Mouse (Mus musculus) ES-E14 (cell line): ENCODE data around the gene Zbed3. TPM values are rescaled to one million over a fixed set of nuclear protein-coding genes. Genes with fewer than 3 reads are reported as not detected.

Experiments
- DNase-seq: peaks from one replicate; pipeline ENCODE4 v3.0.0-alpha.2; 2013; ENCODE audit warnings: low read depth, low spot score
- H3K27ac ChIP-seq: 2 replicates; pipeline ENCODE4 v1.5.1; 2012; ENCODE audit warnings: low read depth, mild to moderate bottlenecking, low read length, moderate library complexity, mixed read lengths; ENCODE audit not compliant: poor library complexity, insufficient read depth, severe bottlenecking
- H3K36me3 ChIP-seq: 2 replicates; pipeline ENCODE4 v1.6.1; 2012; ENCODE audit warnings: mild to moderate bottlenecking, low read length, moderate library complexity, mixed read lengths; ENCODE audit not compliant: control insufficient read depth, poor library complexity, insufficient read depth, severe bottlenecking
- H3K4me1 ChIP-seq, 2 experiments: fragments of 150-350 bp in 1 of 2; sonication (generic) in 1 of 2; 2 replicates each; pipeline ENCODE4 v1.6.1; 2012; ENCODE audit warnings: low read length in 2 of 2, mild to moderate bottlenecking in 1 of 2, mixed read lengths in 1 of 2; ENCODE audit not compliant: control insufficient read depth in 2 of 2, insufficient read depth in 2 of 2, poor library complexity in 1 of 2
- H3K4me3 ChIP-seq, 2 experiments: fragments of 150-350 bp in 1 of 2; sonication (generic) in 1 of 2; 2 replicates each; pipeline ENCODE4 v1.5.1; 2012; ENCODE audit warnings: low read length in 2 of 2, low read depth in 1 of 2, mild to moderate bottlenecking in 1 of 2, mixed read lengths in 1 of 2; ENCODE audit not compliant: insufficient read depth in 1 of 2, poor library complexity in 1 of 2, severe bottlenecking in 1 of 2
- H3K9ac ChIP-seq: 2 replicates; pipeline ENCODE4 v1.6.1; 2012; ENCODE audit warnings: low read depth, mild to moderate bottlenecking, low read length, mixed read lengths; ENCODE audit not compliant: poor library complexity, insufficient read depth, severe bottlenecking
- H3K9me3 ChIP-seq: fragments of 150-350 bp; sonication (generic); 2 replicates; pipeline ENCODE4 v1.6.1; 2012; ENCODE audit warnings: low read depth, mild to moderate bottlenecking, low read length; ENCODE audit not compliant: control insufficient read depth, insufficient read depth
- CHD2 ChIP-seq: IDR thresholded peaks from 2 replicates; pipeline ENCODE4 v1.6.1; 2014; ENCODE audit warnings: mild to moderate bottlenecking, low read depth, low read length, inconsistent platforms
- HCFC1 ChIP-seq: IDR thresholded peaks from 2 replicates; pipeline ENCODE4 v1.6.1; 2012; ENCODE audit warnings: low read length, inconsistent platforms, borderline replicate concordance; ENCODE audit not compliant: insufficient read depth
- MAFK ChIP-seq: IDR thresholded peaks from 2 replicates; pipeline ENCODE4 v1.6.1; 2014; ENCODE audit warnings: mild to moderate bottlenecking, low read depth, low read length, inconsistent platforms; ENCODE audit not compliant: insufficient read depth
- ZC3H11A ChIP-seq: IDR thresholded peaks from 2 replicates; pipeline ENCODE4 v1.6.1; 2012; ENCODE audit warnings: low read depth, mild to moderate bottlenecking, inconsistent platforms, low read length, borderline replicate concordance
- ZNF384 ChIP-seq: IDR thresholded peaks from 2 replicates; pipeline ENCODE4 v1.6.1; 2012; ENCODE audit warnings: low read depth, low read length, inconsistent platforms
- in situ Hi-C, 2 experiments: fragments of 600-800 bp; cut with MboI; formaldehyde crosslinking; loops; one replicate each; pipeline ENCODE4 v1.15.1; 2025; ENCODE audit warnings: low sequenced_read_pairs in 2 of 2, inconsistent platforms in 1 of 2; ENCODE audit not compliant: unreplicated experiment in 2 of 2
- total RNA-seq: library from RNA; depleted of rRNA; stranded (reverse); fragments of 300-350 nt; gene quantifications from 2 replicates; pipeline ENCODE4 v1.2.3, GENCODE M21; 2012

Gene Zbed3
- total RNA-seq, 1 experiment: 4.7 TPM

DNA sequence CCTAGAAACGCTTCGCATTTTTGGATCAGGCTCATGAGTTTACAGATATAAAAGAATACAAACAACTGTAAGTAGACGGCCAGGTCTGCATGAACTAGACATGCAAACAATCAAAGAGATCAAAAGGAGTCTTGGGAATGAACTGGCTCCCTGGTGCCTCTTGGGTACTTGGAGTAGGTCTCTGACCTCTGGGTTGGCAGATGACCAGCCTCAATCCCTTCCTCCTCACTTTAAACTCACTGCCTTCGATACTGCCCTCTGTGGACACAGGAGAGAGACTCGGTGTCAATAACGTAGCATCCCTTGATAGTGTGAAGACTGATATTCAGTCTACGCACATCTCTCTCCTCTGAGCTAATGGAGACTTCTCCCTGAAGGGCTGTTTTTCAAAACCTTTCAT is 35.4 kb upstream of the Zbed3 start:
- Histone ChIP-seq H3K36me3 (no peaks in the 10 kb centered on the region), H3K4me1 (peaks cover 0 to 4% of the 10 kb centered on the region in 2 experiments; a peak in 1 of 4 replicates), H3K27ac (no peak overlapping the region), H3K9ac (no peak overlapping the region), H3K4me3 (no peak overlapping the region), H3K9me3 (no peaks in the 10 kb centered on the region)
- TF ChIP-seq HCFC1 (no peak), ZC3H11A (no peak), ZNF384 (no peak), MAFK (no peak), CHD2 (no peak)
- no peak for DNase-seq
- in situ Hi-C loops: no loop called here

DNA sequence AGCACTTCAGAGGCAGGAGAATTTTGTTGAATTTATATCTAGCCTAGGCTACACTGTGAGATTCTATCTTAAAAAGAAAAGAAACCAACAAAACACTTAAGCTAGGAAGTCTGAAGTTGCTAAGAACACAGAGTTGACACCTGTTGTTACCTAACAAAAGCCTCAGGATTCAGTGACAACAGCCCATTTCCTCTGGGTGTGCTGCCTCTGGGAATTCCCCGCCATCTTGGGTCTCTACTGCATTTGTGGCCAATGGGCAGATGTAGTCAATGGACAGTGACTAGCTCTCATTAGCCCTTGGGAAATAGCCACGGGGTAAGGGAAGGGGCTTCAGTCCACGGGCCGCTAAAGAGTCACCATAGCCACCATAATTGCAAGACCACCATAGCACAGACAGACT is 31.4 kb upstream of the Zbed3 start:
- no peak overlapping the region for H3K9ac ChIP-seq
- no peak for TF ChIP-seq HCFC1
- no peak overlapping the region for H3K4me3 ChIP-seq
- DNase-seq: peak; percentile 28
- H3K36me3 ChIP-seq: no peaks in the 10 kb centered on the region
- H3K4me1 ChIP-seq: peaks cover 0 to 4% of the 10 kb centered on the region in 2 experiments; a peak in 1 of 4 replicates
- in situ Hi-C loops: no loop called here
- H3K27ac ChIP-seq: no peak overlapping the region
- H3K9me3 ChIP-seq: no peaks in the 10 kb centered on the region

DNA sequence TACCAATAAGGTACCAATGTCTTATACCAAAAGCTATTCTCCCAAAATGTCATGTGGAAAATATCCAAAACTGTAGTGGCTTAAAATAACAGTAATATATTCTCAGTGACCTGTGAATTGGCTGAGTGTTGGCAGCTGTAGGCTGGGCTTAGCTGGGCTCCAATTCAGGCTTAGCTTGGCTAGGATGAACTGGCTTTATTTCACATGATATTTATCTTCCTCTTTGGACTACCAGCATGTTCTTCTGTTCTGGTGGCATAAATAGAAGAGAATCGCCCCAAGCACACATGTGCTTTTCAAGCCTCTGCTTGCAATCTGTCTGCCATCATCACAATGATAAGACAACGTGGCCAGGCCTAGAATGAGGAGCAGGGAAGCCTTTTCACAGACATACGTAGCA is 23.5 kb upstream of the Zbed3 start:
- Histone ChIP-seq H3K9ac (no peak overlapping the region), H3K4me1 (no peaks in the 10 kb centered on the region), H3K4me3 (no peak overlapping the region), H3K9me3 (no peaks in the 10 kb centered on the region), H3K36me3 (no peaks in the 10 kb centered on the region), H3K27ac (no peak overlapping the region)
- in situ Hi-C loops: loop anchor here in 1 of 2 experiments (5.0 kb wide), 1 partner anchor 1478 kb away; no protein-coding TSS in a partner anchor
- TF ChIP-seq MAFK (no peak), ZC3H11A (no peak), HCFC1 (no peak), CHD2 (no peak), ZNF384 (no peak)
- DNase-seq: no peak

DNA sequence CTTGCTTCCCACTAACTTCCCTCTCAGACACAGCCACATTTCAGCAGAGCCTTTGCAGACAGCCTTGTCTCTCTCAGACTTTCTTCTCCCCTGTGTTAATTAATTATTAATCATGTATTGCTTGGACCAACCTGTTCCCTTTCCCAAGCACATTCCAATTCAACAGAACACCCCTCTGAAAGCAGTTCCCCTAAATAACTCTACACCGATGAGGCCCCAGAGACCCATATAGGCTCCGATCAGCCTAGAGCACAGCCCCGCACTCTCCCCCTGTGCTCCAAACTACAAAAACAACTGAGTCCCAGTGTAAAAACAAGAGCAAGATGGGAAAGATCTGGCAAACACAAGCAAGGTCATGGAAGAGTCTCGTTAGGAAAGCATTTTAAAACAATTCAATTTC is 16.8 kb upstream of the Zbed3 start:
- H3K9ac ChIP-seq: no peak overlapping the region
- no peaks in the 10 kb centered on the region for H3K4me1 ChIP-seq
- DNase-seq: no peak
- H3K36me3 ChIP-seq: no peaks in the 10 kb centered on the region
- H3K4me3 ChIP-seq: no peak overlapping the region
- in situ Hi-C loops: no loop called here
- TF ChIP-seq HCFC1 (no peak), CHD2 (no peak), ZC3H11A (no peak), ZNF384 (no peak), MAFK (no peak)
- no peaks in the 10 kb centered on the region for H3K9me3 ChIP-seq
- no peak overlapping the region for H3K27ac ChIP-seq

DNA sequence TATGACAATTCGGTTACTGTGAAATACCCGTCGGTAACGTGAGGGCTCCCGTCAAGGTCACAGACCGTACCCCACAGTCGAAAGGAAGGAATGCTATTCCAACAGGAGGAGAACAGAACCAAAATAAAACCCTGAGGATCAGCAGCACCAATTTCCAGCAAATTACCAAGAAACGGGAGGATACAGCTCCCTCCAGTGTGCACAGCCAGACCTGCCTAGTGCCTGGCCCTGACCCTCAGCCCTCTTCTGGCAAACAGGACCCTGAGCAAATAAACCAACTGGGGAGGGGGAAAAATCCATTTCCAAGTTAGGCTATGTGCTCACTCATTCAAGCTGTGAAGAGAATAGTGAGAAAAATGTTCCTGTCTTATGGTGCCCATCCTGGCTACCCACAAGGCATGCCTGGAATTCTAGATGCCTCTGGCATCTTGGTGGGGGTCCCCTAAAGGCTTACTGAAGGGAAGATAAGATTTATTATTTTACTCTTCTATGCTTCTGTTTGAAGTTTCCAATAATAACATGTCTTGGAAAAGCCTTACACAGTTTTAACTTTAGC is 16.2 kb upstream of the Zbed3 start:
- Histone ChIP-seq H3K36me3 (no peaks in the 10 kb centered on the region), H3K4me1 (no peaks in the 10 kb centered on the region), H3K9ac (no peak overlapping the region), H3K4me3 (no peak overlapping the region), H3K27ac (no peak overlapping the region), H3K9me3 (no peaks in the 10 kb centered on the region)
- in situ Hi-C loops: no loop called here
- no peak for DNase-seq
- TF ChIP-seq ZC3H11A (no peak), CHD2 (no peak), HCFC1 (no peak), MAFK (no peak), ZNF384 (no peak)
